Mouse (Mus musculus) lung, postnatal 36 days (tissue): Measurements from ENCODE around the gene Sulf2.

Experiments used
- DNase-seq: peaks from one replicate; pipeline ENCODE4 v3.0.0; 2022; ENCODE audit warnings: mixed read lengths

The Sulf2 gene

GRCm38 (mm10) chr2:166147930-166148651, 7.4 kb downstream of the Sulf2 start:
- no peak for DNase-seq

DNA sequence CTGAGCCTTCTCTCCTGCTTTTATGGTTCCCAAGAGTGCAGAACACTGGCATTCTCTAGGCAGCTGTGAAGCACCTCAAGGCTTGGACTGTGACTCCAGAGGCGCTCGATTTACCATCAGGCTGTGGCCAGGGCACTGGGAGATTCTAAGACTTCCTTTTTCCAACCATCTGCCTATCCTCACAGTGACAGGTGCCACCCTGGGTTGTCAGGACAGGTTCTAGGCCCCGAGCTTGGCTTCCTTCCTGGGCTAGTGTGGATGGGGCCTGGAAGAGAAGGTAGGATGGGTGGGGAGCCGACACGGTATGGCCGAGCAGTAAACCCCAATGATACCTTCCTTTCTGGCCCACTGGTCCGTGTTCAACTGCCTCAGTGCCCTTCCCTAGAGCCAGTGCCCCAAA, 9.0 kb downstream of the Sulf2 start:
- no peak for DNase-seq

GRCm38 (mm10) chr2:166145031-166145430, 10.4 kb downstream of the Sulf2 start:
- DNase-seq = peak; percentile 76

- DNase-seq = peak; percentile 50
Measured at GRCm38 (mm10) chr2:166143871-166144270, 11.6 kb downstream of the Sulf2 start.

DNA sequence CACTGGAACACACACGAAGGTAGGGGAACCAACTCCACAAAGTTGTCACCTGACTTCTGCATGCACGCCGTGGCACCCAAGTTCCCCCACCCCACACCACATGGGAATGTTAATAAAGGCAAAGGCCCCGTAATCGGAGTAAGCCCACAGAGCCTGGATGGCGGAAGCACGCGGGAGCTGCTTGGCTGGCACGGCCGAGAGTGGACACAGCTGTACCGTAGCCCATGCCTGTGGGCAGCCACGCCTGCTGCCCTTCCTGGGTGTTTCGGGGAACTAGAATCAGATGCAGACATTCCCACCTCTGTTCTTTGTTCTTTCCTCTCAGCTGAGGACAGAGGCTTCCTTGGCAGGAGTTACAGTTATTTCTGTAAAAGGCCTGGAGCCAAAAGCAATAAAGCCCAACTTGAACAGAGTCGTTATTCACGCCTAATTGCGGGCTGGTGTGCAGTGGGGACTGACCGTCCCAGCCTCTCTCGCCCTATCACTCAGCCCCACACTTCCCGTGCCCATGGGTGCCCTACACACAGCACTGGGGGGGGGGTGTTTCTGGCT, 12.8 kb downstream of the Sulf2 start:
- DNase-seq = peak; percentile 50

GRCm38 (mm10) chr2:166141910-166142309, 13.6 kb downstream of the Sulf2 start:
- no peak for DNase-seq

DNA sequence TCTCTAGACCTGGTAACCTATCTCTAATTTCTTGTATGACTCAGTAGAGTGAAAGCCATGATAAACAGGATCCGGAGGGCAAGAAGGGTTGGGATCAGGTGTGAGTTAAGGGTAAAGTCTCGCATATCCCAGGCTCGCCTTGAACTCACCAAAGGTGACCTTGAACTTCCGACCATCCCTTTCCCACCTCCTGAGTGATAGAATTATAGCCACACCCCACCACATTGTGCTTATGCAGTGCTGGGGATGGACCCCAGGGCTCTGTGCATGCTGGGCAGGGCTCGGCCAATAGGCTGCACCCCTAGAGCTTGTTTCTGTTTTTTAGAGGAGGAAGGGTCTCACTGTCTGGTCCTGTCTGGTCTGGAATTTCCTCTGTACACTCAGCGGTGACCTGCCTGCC, 14.4 kb downstream of the Sulf2 start:
- no peak for DNase-seq

DNA sequence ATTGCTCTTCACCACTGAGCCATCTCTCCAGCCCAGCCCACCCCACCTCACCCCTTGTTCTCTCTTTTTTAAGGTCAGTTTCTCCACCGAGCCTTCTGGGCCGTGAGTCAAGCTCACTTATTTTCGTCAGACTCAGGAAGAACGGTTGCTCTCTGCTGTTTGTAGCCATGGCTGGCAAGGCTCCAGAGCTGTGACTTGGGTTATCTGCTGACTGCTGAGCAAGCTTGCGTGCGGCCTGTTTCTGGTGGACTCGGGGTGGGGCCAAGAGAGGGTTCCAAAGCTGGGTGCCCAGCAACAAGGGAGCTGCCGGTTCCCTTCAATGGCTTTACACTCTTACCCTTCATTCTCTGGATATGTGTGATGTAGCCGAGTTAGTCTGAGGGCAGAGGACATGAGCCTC, 15.0 kb downstream of the Sulf2 start:
- peak; percentile 74 for DNase-seq

DNA sequence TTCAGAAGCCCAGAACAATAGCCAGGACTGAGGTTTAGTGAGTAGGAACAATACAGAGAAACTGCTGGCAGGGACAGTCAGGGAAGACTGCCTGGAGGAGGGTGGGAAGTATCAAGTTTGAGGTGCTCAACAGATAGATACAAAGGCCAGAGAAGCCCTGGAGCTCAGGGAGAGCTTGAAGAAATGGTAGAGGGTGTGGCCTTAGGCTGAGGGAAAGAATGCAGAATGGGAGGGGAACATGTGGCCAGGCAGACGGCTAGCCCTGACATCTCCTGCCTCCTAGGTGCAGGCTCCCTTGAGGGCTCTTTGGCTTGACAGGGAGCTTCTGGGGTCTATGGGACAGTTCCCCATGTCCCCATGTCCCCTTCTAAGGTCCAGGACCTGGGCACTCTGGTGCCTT, 17.2 kb downstream of the Sulf2 start:
- DNase-seq = no peak

DNA sequence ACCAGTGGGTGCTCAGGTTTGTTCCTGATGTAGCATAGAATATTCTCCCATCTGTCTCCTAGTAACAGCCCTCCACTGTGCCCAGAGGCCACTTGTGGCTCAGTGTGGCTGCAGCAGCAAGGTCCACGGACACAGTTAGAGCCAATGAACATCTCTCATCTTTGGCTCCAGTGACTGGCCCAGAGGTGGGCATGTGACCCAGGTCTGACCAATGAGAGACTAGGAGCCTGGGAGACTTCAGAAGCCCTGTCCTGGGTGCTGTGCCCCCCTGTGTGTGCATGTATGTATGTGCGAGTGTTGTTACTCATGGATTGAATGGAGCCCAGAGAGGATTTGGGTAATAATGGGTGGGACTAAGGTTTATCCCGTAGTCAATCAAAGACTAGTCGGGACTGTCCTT, 18.0 kb downstream of the Sulf2 start:
- no peak for DNase-seq

DNA sequence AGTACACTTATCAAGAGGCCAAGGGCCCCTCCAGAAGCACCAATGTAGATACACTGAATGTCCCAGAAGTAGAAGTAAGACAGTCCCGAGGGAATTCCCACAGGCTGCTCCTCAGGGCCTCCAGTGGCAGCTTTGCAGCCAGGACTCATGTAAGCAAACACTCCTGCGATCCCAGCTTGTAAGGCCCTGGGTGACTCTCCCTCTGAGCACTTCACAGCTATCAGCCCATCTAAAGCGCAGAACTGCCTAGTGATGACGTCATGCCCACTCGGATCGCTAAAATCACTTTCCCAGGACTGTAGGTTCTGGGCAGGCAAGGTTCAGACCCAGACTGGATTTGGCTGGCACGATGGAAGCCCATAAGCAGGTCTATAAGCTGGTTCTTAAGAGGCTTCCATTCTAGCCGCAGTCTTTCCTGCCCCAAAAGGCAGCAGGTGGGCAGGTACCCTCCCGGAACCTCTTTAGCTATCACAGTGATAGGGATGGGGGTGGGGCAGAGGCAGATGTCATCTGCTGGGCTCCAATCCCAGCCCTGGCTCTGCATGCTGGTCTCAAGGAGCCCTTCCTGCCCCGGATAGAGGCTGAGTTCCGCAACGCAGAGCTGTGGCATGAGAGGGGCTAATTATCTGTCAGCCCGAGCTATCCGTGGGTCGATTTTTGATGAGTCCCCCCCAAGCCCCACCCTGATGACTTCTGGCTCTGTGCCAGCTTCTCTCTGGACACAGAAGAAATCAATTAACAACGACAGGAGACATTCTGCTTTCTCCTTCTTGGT, 19.6 kb downstream of the Sulf2 start:
- peak; percentile 62 for DNase-seq

- no peak for DNase-seq
Measured at GRCm38 (mm10) chr2:166128756-166129155, 26.7 kb downstream of the Sulf2 start.

DNA sequence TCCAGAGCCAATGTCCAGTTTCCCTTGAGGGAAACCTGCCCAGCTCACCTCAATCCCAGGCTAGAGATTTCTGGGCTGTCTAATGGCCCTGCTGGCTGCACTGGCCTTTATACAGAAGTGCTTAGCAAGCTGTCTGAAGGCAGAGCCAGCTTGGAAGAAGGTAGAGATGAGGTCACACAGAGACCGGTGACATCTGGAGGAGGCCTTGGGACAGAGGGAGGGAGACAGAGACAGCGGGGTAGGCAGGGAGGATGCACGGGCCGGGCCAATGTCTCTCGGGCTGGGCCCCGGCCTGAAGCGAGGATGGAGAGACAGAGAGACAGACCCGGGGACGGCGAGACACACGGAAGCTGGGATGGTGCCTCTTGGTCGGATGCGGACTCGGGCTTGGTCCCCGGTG, 27.4 kb downstream of the Sulf2 start:
- no peak for DNase-seq

- peak; percentile 53 for DNase-seq
Measured at GRCm38 (mm10) chr2:166126343-166126742, 29.1 kb downstream of the Sulf2 start.

DNA sequence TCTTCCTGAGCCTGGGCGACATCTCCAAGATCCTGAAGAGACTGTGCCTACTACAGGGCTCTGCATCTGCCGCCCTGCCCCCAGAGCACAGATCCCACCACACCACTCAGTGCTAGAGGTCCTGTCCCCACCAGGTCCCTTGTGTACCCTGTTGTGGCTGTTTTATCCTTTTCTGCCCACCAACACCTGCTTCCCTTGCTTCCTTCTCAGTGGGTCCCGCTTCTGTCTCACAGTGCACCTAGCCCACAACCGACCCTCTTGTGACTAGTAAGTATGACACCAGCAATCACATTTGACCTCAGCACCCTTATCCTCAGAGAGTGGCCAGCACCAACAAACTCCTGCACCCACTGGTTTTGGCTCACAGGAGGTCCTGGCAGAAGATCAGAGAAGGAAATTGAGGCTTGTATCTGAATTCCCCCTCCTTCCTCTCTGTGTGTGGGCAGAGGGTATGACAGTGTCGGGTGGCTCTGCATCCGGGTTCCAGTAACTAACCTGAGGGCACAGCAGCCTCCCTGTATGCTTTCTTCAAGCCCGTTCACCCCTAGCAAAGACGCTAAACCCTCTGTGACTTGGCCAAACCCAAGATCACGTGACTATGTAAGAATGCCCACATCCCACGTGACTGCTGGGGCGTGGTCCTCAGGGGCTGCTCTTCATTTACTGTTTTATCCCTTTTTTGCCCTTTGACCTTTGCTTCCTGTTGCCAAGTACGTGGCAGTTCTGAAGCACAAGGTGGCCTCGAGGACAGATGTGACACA, 29.8 kb downstream of the Sulf2 start:
- peak; percentile 44 for DNase-seq

DNA sequence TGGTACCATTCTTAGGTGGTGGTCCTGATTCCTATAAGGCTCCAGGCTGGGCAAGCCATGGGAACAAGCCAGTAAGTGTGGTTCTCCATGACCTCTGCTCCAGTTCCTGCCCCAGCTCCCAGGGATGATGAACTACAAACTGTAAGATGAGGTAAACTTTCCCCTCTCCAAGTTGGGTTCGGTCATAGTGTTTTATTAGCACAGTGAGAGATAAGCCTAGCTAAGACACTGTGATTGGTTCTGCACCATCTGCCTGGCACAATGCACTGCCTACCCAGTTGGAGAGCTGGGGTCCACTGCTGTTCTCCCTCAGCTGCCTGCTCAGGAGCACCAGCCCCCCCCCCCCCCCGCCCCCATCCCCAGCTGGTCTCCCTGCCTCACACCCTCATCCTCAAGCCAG, 30.4 kb downstream of the Sulf2 start:
- no peak for DNase-seq

GRCm38 (mm10) chr2:166122781-166123180, 32.7 kb downstream of the Sulf2 start:
- no peak for DNase-seq

DNA sequence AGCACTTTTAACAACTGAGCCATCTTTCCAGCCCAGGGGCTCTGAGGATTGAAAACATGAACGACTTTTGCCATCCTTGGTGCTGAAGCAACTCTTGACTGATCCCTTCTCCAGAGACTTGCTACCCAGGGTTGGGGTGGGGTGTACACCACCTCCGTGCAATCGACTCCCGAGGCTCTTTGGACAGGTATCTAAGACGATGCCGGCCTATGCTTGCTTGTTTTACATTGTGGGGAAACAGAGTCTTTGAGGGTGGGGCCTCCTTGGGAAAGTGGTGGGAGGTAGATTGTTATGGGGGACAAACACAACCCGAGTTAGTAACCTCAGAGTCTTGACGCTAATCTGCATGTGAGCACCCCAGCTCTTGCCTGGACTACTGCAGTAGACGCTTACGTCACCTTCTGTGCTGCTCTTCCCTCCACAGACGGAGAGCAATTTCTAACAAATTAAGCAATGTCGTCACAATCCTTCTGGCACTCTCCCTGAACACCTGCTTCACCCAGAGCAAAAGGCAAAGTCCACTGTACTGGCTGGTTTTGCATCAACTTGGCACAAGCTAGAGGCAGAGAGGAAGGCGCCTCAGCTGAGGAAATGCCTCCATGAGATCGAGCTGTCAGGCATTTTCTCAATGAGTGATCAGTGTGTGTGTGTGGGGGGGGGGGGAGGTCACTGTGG, 33.6 kb downstream of the Sulf2 start:
- DNase-seq = no peak

- no peak for DNase-seq
Measured at GRCm38 (mm10) chr2:166119992-166120391, 35.5 kb downstream of the Sulf2 start.

- DNase-seq = no peak
Measured at GRCm38 (mm10) chr2:166116704-166117103, 38.8 kb downstream of the Sulf2 start.

- DNase-seq = no peak
Measured at GRCm38 (mm10) chr2:166116278-166116608, 39.2 kb downstream of the Sulf2 start.

- peak; percentile 95 for DNase-seq
Measured at GRCm38 (mm10) chr2:166115571-166116277, 39.7 kb downstream of the Sulf2 start.
